Mouse (Mus musculus) kidney, embryonic 14.5 days (tissue): Measurements from ENCODE around the gene Tpmt. TPM values are rescaled to one million over a fixed set of nuclear protein-coding genes. Genes with fewer than 3 reads are reported as not detected.

ENCODE experiments used
- ATAC-seq: fragments of 200-750 bp; cut with Nextera tagmentation; 2 replicates; pipeline ENCODE4 v1.8.0; 2017; ENCODE audit warnings: moderate number of reproducible peaks, mild to moderate bottlenecking, moderate TSS enrichment, moderate library complexity; ENCODE audit not compliant: low FRiP score, low TSS enrichment
- H3K27ac ChIP-seq: fragments of 300-500 bp; sonication (generic); 2 replicates; pipeline ENCODE4 v1.5.1; 2014; ENCODE audit warnings: low read depth, mild to moderate bottlenecking, low read length, moderate library complexity, mixed read lengths
- H3K27me3 ChIP-seq: fragments of 300-500 bp; sonication (generic); 2 replicates; pipeline ENCODE4 v1.6.1; 2014; ENCODE audit warnings: mild to moderate bottlenecking, low read length; ENCODE audit not compliant: control insufficient read depth, insufficient read depth
- H3K36me3 ChIP-seq: fragments of 300-500 bp; sonication (generic); 2 replicates; pipeline ENCODE4 v1.6.1; 2014; ENCODE audit warnings: low read length, mixed read lengths; ENCODE audit not compliant: control insufficient read depth, insufficient read depth
- H3K4me1 ChIP-seq: fragments of 300-500 bp; sonication (generic); 2 replicates; pipeline ENCODE4 v1.6.1; 2014; ENCODE audit warnings: low read length, mixed read lengths; ENCODE audit not compliant: control insufficient read depth, insufficient read depth
- H3K4me2 ChIP-seq: fragments of 300-500 bp; sonication (generic); replicated peaks from 2 replicates; pipeline ENCODE4 v1.6.1; 2014; ENCODE audit warnings: low read depth, mild to moderate bottlenecking, low read length
- H3K4me3 ChIP-seq: fragments of 300-500 bp; sonication (generic); 2 replicates; pipeline ENCODE4 v1.5.1; 2014; ENCODE audit warnings: mild to moderate bottlenecking, low read length
- H3K9ac ChIP-seq: fragments of 300-500 bp; sonication (generic); 2 replicates; pipeline ENCODE4 v1.6.1; 2014; ENCODE audit warnings: low read depth, mild to moderate bottlenecking, low read length, moderate library complexity
- H3K9me3 ChIP-seq: fragments of 300-500 bp; sonication (generic); 2 replicates; pipeline ENCODE4 v1.6.1; 2016; ENCODE audit warnings: low read length; ENCODE audit not compliant: control insufficient read depth
- WGBS: fragments of 180-500 bp; shearing (Covaris S2); extraction: QIAGEN DNeasy Blood & Tissue Kit; methylation state at CpG from one replicate; pipeline ENCODE4 v1.1.7; 2014; 5-methylcytosine and 5-hydroxymethylcytosine counted together
- polyA plus RNA-seq: library from polyadenylated mRNA; unstranded; fragments of >200 nt; fragmentation: Nextera tagmentation; extraction: Ambion mirVana; gene quantifications from 2 replicates; pipeline ENCODE4 v1.2.1, GENCODE M21; 2014

Tpmt gene
- polyA plus RNA-seq, 1 experiment from 2014 or later, result 29.7 TPM

DNA sequence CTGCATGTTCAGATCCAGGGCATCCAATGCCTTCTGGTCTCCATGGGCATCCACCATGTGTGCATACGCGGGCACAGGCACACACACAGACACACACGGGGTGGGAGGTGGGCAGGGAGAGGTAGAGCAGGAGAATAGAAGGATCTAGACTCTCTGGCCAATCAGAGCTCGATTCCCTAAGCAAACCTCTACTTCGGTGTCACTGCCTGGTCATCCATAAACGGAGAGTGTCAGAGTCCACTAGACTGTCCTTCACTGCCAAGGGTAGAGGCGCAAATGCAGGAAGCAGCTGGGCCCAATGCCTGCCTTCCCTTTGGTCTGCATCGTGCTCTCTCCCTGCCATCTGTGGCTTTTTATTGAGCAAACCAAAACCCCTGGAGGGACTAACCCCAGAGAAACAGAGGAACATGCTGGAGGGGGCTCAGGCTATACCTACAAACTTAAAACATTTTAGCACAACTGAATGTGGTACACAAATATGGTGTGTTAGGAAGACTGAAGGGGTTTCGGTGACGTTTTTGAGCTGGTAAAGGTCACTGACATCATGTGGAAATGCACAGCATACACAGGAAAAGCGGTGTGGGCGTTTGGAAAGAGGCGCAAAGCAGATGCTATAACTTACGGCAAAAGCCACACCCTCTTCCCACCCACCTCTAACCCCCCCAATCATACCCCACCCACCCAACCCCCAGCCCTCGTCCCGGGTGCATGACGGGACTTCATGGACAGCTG is 14.0 kb downstream of the Tpmt start:
- no peak overlapping the region for H3K9ac ChIP-seq
- no peak for ATAC-seq
- H3K4me3 ChIP-seq, result no peak overlapping the region
- no peaks in the 10 kb centered on the region for H3K4me1 ChIP-seq
- no peaks in the 10 kb centered on the region for H3K9me3 ChIP-seq
- WGBS, result 83% methylated on average over 17 of the region's 17 CpGs
- no peaks in the 10 kb centered on the region for H3K36me3 ChIP-seq
- H3K4me2 ChIP-seq, result no peak overlapping the region
- no peaks in the 10 kb centered on the region for H3K27me3 ChIP-seq
- no peak overlapping the region for H3K27ac ChIP-seq

- Histone ChIP-seq H3K4me3 (no peak overlapping the region), H3K27me3 (no peaks in the 10 kb centered on the region), H3K36me3 (no peaks in the 10 kb centered on the region), H3K27ac (no peak overlapping the region), H3K9me3 (no peaks in the 10 kb centered on the region), H3K9ac (no peak overlapping the region), H3K4me1 (no peaks in the 10 kb centered on the region), H3K4me2 (no peak overlapping the region; the same call in 1 of the 2 replicates)
- ATAC-seq, result peak; percentile 56; the same call in 1 of the 2 replicates
- whole genome bisulfite sequencing, result 39% methylated on average over 7 of the region's 7 CpGs
These were observed 23.7 kb downstream of the Tpmt start for GRCm38 (mm10) chr13:47020798-47021197.

DNA sequence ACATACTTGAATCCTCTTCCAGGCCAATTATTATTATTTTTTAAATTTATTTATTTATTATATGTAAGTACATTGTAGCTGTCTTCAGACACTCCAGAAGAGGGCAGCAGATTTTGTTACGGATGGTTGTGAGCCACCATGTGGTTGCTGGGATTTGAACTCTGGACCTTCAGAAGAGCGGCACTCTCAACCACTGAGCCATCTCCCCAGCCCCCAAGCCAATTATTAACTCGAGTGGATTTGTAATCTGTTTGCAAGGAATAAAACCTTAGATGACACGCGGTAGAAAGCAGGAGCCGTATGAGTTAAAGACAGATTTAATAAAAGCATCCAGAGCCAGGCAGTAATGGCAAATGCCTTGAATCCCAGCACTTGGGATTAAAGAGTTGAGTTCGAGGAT is 24.8 kb downstream of the Tpmt start:
- Histone ChIP-seq H3K36me3 (no peaks in the 10 kb centered on the region), H3K4me1 (no peaks in the 10 kb centered on the region), H3K9me3 (no peaks in the 10 kb centered on the region), H3K27me3 (no peaks in the 10 kb centered on the region), H3K4me2 (no peak overlapping the region), H3K4me3 (no peak overlapping the region), H3K27ac (no peak overlapping the region), H3K9ac (no peak overlapping the region)
- no peak for ATAC-seq
- 86% methylated on average over 7 of the region's 7 CpGs for WGBS

- H3K36me3 ChIP-seq, result no peaks in the 10 kb centered on the region
- H3K4me1 ChIP-seq, result no peaks in the 10 kb centered on the region
- H3K9me3 ChIP-seq, result 0 out of 2 replicates have a peak, but pooled peaks cover 4% of the 10 kb centered on the region
- H3K27ac ChIP-seq, result no peak overlapping the region
- no peaks in the 10 kb centered on the region; the same call in 1 of the 2 replicates for H3K27me3 ChIP-seq
- WGBS, result 38% methylated on average over 5 of the region's 5 CpGs
- H3K4me2 ChIP-seq, result no peak overlapping the region
- peak; percentile 77 for ATAC-seq
- no peak overlapping the region for H3K9ac ChIP-seq
- no peak overlapping the region for H3K4me3 ChIP-seq
These were observed 27.3 kb downstream of the Tpmt start for GRCm38 (mm10) chr13:47017259-47017658.

- Histone ChIP-seq H3K4me3 (peak overlapping the region; percentile 52; the same call in 1 of the 2 replicates), H3K27ac (no peak overlapping the region), H3K9ac (no peak overlapping the region), H3K9me3 (peaks cover 17% of the 10 kb centered on the region), H3K27me3 (no peaks in the 10 kb centered on the region; the same call in 1 of the 2 replicates), H3K4me2 (peak overlapping the region; percentile 96), H3K4me1 (no peaks in the 10 kb centered on the region), H3K36me3 (no peaks in the 10 kb centered on the region)
- WGBS, result 53% methylated on average over 5 of the region's 5 CpGs
- ATAC-seq, result no peak
These were observed 29.4 kb downstream of the Tpmt start for GRCm38 (mm10) chr13:47015195-47015501.

DNA sequence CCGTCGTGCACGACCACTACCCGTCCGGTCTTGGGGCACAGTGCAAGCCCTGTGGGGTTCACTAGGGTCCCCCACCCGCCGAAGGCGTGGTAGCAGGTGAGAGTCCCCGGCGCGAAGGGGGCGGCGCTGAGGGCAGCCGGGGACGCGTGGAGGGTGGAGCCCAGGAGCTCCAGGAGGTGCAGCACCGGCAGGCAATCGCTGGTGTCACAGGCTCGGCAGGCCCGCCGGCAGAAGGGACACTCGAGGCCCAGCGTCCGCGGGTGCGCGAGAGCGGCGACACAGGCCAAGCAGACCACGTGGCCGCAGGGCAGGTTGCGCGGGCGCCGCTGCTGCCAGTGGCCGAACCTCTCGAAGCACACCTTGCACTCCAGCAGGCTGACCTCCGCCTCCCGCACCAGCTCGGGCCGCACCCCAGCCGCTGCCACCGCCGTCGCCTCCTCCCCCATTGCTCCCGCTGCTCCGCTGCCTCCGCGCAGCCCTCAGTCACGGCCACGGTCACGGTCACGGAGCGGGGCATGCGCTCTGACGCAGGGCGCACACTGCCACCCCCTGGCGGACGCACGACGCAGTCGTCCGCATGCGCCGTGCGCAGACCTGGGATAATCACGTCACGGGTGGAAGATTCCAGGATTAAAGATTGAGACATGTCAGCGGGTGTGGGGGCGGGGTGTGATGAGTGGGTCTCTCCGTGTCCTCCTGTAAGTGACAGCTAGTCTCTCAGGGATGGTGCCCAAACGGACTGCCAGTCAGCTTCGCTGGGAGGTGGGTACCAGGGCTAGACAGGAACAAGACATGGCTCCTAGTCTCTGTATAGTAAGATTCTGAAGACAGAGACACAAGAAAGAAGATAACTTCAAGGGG is 30.0 kb downstream of the Tpmt start, which contains the start of gene Nhlrc1:
Gene Nhlrc1 (minus strand): TSS at position 517 of the 861 bp plus-strand sequence.
- no peaks in the 10 kb centered on the region for H3K36me3 ChIP-seq
- H3K27me3 ChIP-seq, result no peaks in the 10 kb centered on the region; the same call in 1 of the 2 replicates
- 2% methylated on average over 71 of the region's 73 CpGs for WGBS
- H3K4me2 ChIP-seq, result peak within 1 kb of the TSS; percentile 96
- peak within 1 kb of the TSS; percentile 52 for H3K4me3 ChIP-seq
- H3K27ac ChIP-seq, result no peak within 1 kb of the TSS
- H3K9ac ChIP-seq, result peak within 1 kb of the TSS; percentile 20
- H3K4me1 ChIP-seq, result no peaks in the 10 kb centered on the region
- H3K9me3 ChIP-seq, result peaks cover 22% of the 10 kb centered on the region
- ATAC-seq, result peak; percentile 68

GRCm38 (mm10) chr13:47013740-47014139 is 30.8 kb downstream of the Tpmt start:
- Histone ChIP-seq H3K27ac (no peak overlapping the region), H3K4me1 (no peaks in the 10 kb centered on the region), H3K27me3 (no peaks in the 10 kb centered on the region; the same call in 1 of the 2 replicates), H3K9ac (no peak overlapping the region), H3K4me3 (peak overlapping the region; percentile 52), H3K4me2 (peak overlapping the region; percentile 96), H3K9me3 (peaks cover 22% of the 10 kb centered on the region), H3K36me3 (no peaks in the 10 kb centered on the region)
- 61% methylated on average over 10 of the region's 10 CpGs for WGBS
- ATAC-seq, result 0 out of 2 replicates have a peak, but pooled peaks have one; percentile 8

DNA sequence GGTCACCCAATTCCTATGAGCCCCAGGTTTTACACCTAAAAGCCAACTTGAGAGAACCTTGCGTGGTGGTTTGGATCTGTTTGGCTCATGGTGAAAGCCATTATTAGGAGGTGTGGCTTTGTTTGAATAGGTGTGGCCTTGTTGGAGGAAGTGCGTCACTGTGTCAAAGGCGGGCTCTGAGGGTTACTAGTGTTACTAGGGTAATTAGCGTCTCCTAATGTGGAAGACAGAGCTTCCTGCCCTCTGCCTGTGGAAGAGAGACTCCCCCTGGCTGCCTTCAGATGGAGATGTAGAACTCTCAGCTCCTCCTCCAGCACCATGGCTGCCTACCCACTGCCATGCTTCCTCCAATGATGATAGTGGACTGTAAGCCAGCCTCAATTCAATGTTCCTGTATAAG is 42.9 kb downstream of the Tpmt start:
- no peak for ATAC-seq
- Histone ChIP-seq H3K4me2 (no peak overlapping the region), H3K27me3 (no peaks in the 10 kb centered on the region), H3K27ac (no peak overlapping the region), H3K36me3 (no peaks in the 10 kb centered on the region), H3K9me3 (no peaks in the 10 kb centered on the region), H3K4me3 (no peak overlapping the region), H3K9ac (no peak overlapping the region), H3K4me1 (no peaks in the 10 kb centered on the region)
- WGBS, result 87% methylated on average over 4 of the region's 4 CpGs

DNA sequence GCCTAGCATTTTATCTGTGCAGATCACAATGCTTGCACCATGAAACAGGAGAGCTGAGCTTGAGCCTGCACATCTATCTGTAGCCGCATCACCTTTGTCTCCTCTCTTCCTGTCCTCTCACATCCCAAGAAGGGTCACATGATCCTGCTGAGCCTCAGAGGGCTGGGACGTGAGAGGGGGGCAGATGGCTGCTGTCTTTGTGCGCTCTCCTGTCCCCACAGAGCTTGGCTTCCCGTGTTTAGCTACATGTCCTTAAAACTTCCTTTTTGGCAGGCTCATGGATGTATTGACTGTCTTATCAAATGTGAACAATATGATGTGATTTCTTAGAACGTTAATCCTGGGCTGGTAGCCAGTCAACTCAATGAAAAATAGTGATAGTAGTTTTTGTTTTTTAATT is 45.0 kb downstream of the Tpmt start:
- WGBS, result 60% methylated on average over 5 of the region's 5 CpGs
- Histone ChIP-seq H3K4me3 (no peak overlapping the region), H3K27ac (no peak overlapping the region), H3K4me1 (no peaks in the 10 kb centered on the region), H3K27me3 (no peaks in the 10 kb centered on the region), H3K4me2 (no peak overlapping the region), H3K36me3 (no peaks in the 10 kb centered on the region), H3K9ac (no peak overlapping the region), H3K9me3 (no peaks in the 10 kb centered on the region)
- ATAC-seq, result no peak
